Mouse (Mus musculus) erythroid progenitor cell, adult 5-6 weeks (primary cell): Measurements from ENCODE around the gene Vmn2r85. TPM values are rescaled to one million over a fixed set of nuclear protein-coding genes. Genes with fewer than 3 reads are reported as not detected.

Experiments
- total RNA-seq, 2 experiments: library from RNA; stranded (forward) in 1 of 2; stranded (reverse) in 1 of 2; fragments of 150-400 nt in 1 of 2; fragments of 186-747, 209-891 nt in 1 of 2; gene quantifications; 2 replicates each; pipeline versions ENCODE4 v1.2.3 to v1.2.4; 2015 to 2017; ENCODE audit warnings: low replicate concordance in 2 of 2

Gene Vmn2r85
- total RNA-seq, 2 experiments from 2014 or later, result not detected

Other genes starting within 250 kb of the Vmn2r85 start
- gene Olfr826, start 245.5 kb downstream of the Vmn2r85 start, total RNA-seq (2015; ENCODE audit: low replicate concordance), result not detected in 2 replicates
- gene Olfr826, start 245.5 kb downstream of the Vmn2r85 start, total RNA-seq (2017; ENCODE audit: low replicate concordance), result not detected in 2 replicates
- not detected in 2 replicates for gene Olfr827, start 215.3 kb downstream of the Vmn2r85 start, total RNA-seq (2015; ENCODE audit: low replicate concordance)
- not detected in 2 replicates for gene Olfr827, start 215.3 kb downstream of the Vmn2r85 start, total RNA-seq (2017; ENCODE audit: low replicate concordance)
- not detected in 2 replicates for gene Neurod4, start 149.5 kb downstream of the Vmn2r85 start, total RNA-seq (2015; ENCODE audit: low replicate concordance)
- not detected in 2 replicates for gene Neurod4, start 149.5 kb downstream of the Vmn2r85 start, total RNA-seq (2017; ENCODE audit: low replicate concordance)
- 4.7 and 12.6 TPM in 2 replicates for gene Tespa1, start 106.8 kb downstream of the Vmn2r85 start, total RNA-seq (2015; ENCODE audit: low replicate concordance)
- 3.3 and 9.2 TPM in 2 replicates for gene Tespa1, start 106.8 kb downstream of the Vmn2r85 start, total RNA-seq (2017; ENCODE audit: low replicate concordance)
- not detected in 2 replicates for gene Vmn2r84, start 35.4 kb downstream of the Vmn2r85 start, total RNA-seq (2015; ENCODE audit: low replicate concordance)
- not detected in 2 replicates for gene Vmn2r84, start 35.4 kb downstream of the Vmn2r85 start, total RNA-seq (2017; ENCODE audit: low replicate concordance)
- gene Vmn2r86, start 26.3 kb upstream of the Vmn2r85 start, total RNA-seq (2015; ENCODE audit: low replicate concordance), result not detected in 2 replicates
- not detected in 2 replicates for gene Vmn2r86, start 26.3 kb upstream of the Vmn2r85 start, total RNA-seq (2017; ENCODE audit: low replicate concordance)
- gene Vmn2r87, start 67.7 kb upstream of the Vmn2r85 start, total RNA-seq (2015; ENCODE audit: low replicate concordance), result not detected in 2 replicates
- not detected in 2 replicates for gene Vmn2r87, start 67.7 kb upstream of the Vmn2r85 start, total RNA-seq (2017; ENCODE audit: low replicate concordance)